Mouse (Mus musculus) midbrain, embryonic 11.5 days (tissue): ENCODE measurements around the gene Hsp90ab1. TPM values are rescaled to one million over a fixed set of nuclear protein-coding genes. Genes with fewer than 3 reads are reported as not detected.

Experiments used
- ATAC-seq: fragments of 200-750 bp; cut with Nextera tagmentation; 2 replicates; pipeline ENCODE4 v1.8.0; 2017; ENCODE audit warnings: moderate TSS enrichment, moderate library complexity; ENCODE audit not compliant: low FRiP score
- DNase-seq: peaks from one replicate; pipeline ENCODE4 v3.0.0; 2015; ENCODE audit warnings: low spot score; ENCODE audit errors: missing footprints
- H3K27ac ChIP-seq: fragments of 300-500 bp; sonication (generic); 2 replicates; pipeline ENCODE4 v1.5.1; 2014; ENCODE audit warnings: low read depth, low read length
- H3K27me3 ChIP-seq: fragments of 300-500 bp; sonication (generic); 2 replicates; pipeline ENCODE4 v1.6.1; 2014; ENCODE audit warnings: mild to moderate bottlenecking, low read length, moderate library complexity, mixed read lengths; ENCODE audit not compliant: control insufficient read depth, insufficient read depth
- H3K36me3 ChIP-seq: fragments of 300-500 bp; sonication (generic); 2 replicates; pipeline ENCODE4 v1.6.1; 2014; ENCODE audit warnings: mild to moderate bottlenecking, low read length, moderate library complexity, mixed read lengths; ENCODE audit not compliant: control insufficient read depth, insufficient read depth
- H3K4me1 ChIP-seq: fragments of 300-500 bp; sonication (generic); 2 replicates; pipeline ENCODE4 v1.6.1; 2014; ENCODE audit warnings: low read length; ENCODE audit not compliant: control insufficient read depth, insufficient read depth
- H3K4me2 ChIP-seq: fragments of 300-500 bp; sonication (generic); 2 replicates; pipeline ENCODE4 v1.6.1; 2014; ENCODE audit warnings: mild to moderate bottlenecking, moderate library complexity
- H3K4me3 ChIP-seq: fragments of 300-500 bp; sonication (generic); 2 replicates; pipeline ENCODE4 v1.5.1; 2014; ENCODE audit warnings: low read depth, low read length
- H3K9ac ChIP-seq: fragments of 300-500 bp; sonication (generic); 2 replicates; pipeline ENCODE4 v1.6.1; 2014; ENCODE audit warnings: low read length
- H3K9me3 ChIP-seq: fragments of 300-500 bp; sonication (generic); 2 replicates; pipeline ENCODE4 v1.6.1; 2016; ENCODE audit warnings: low read length; ENCODE audit not compliant: control insufficient read depth
- WGBS: fragments of 180-500 bp; shearing (Covaris S2); extraction: QIAGEN DNeasy Blood & Tissue Kit; methylation state at CpG from one replicate; pipeline ENCODE4 v1.1.7; 2014; 5-methylcytosine and 5-hydroxymethylcytosine counted together
- polyA plus RNA-seq: library from polyadenylated mRNA; unstranded; fragments of >200 nt; fragmentation: Nextera tagmentation; extraction: Ambion mirVana; gene quantifications from 2 replicates; pipeline ENCODE4 v1.2.1, GENCODE M21; 2014

Gene Hsp90ab1
- polyA plus RNA-seq, 1 experiment from 2014 or later = 1,690 TPM

DNA sequence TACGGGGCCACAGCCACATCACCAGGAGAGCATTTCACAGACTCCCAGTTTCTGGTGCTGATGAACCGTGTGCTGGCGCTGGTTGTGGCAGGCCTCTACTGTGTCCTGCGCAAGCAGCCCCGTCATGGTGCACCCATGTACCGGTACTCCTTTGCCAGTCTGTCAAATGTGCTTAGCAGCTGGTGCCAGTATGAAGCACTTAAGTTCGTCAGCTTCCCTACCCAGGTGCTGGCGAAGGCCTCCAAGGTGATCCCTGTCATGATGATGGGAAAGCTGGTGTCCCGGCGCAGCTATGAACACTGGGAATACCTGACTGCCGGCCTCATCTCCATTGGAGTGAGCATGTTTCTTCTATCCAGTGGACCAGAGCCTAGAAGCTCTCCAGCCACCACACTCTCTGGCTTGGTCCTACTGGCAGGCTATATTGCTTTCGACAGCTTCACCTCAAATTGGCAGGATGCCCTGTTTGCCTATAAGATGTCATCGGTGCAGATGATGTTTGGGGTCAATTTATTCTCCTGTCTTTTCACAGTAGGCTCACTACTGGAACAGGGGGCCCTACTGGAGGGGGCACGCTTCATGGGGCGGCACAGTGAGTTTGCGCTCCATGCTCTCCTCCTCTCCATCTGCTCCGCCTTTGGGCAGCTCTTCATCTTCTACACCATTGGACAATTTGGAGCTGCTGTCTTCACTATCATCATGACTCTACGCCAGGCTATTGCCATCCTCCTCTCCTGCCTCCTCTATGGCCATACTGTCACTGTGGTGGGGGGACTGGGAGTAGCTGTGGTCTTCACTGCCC lies 6.5 kb downstream of the Hsp90ab1 start:
- Histone ChIP-seq H3K4me1 (peaks cover 25% of the 10 kb centered on the region), H3K4me3 (no peak overlapping the region), H3K27me3 (no peaks in the 10 kb centered on the region), H3K36me3 (peaks cover 42% of the 10 kb centered on the region), H3K9me3 (no peaks in the 10 kb centered on the region), H3K9ac (no peak overlapping the region), H3K27ac (0 out of 2 replicates have a peak overlapping the region, but pooled peaks have one; percentile 1), H3K4me2 (no peak overlapping the region)
- 77% methylated on average over 18 of the region's 18 CpGs for WGBS
- ATAC-seq = no peak
- peak; percentile 89 for DNase-seq

- 75% methylated on average over 1 of the region's 1 CpGs for WGBS
- H3K27ac ChIP-seq = no peak overlapping the region
Observed at GRCm38 (mm10) chr17:45566031-45566359, 7.1 kb downstream of the Hsp90ab1 start.

GRCm38 (mm10) chr17:45565103-45565502 lies 8.0 kb downstream of the Hsp90ab1 start:
- Histone ChIP-seq H3K36me3 (peaks cover 28% of the 10 kb centered on the region), H3K4me1 (peaks cover 18% of the 10 kb centered on the region)
- 97% methylated on average over 11 of the region's 11 CpGs for WGBS

More at GRCm38 (mm10) chr17:45566031-45566359, 7.1 kb downstream of the Hsp90ab1 start:
- no peak for DNase-seq
- Histone ChIP-seq H3K36me3 (peaks cover 37% of the 10 kb centered on the region), H3K27me3 (no peaks in the 10 kb centered on the region), H3K9ac (no peak overlapping the region), H3K4me2 (no peak overlapping the region), H3K9me3 (no peaks in the 10 kb centered on the region), H3K4me1 (peaks cover 21% of the 10 kb centered on the region), H3K4me3 (no peak overlapping the region)
- ATAC-seq = no peak

GRCm38 (mm10) chr17:45564531-45565084 lies 8.5 kb downstream of the Hsp90ab1 start:
- Histone ChIP-seq H3K9ac (peak overlapping the region; percentile 90), H3K4me1 (peaks cover 18% of the 10 kb centered on the region), H3K4me3 (peak overlapping the region; percentile 81), H3K27ac (peak overlapping the region; percentile 84), H3K36me3 (peaks cover 23% of the 10 kb centered on the region), H3K27me3 (no peaks in the 10 kb centered on the region), H3K4me2 (peak overlapping the region; percentile 98), H3K9me3 (no peaks in the 10 kb centered on the region)
- peak; percentile 91 for DNase-seq
- WGBS = 14% methylated on average over 18 of the region's 18 CpGs
- ATAC-seq = no peak; the same call in 1 of the 2 replicates

More at GRCm38 (mm10) chr17:45565103-45565502, 8.0 kb downstream of the Hsp90ab1 start:
- peak overlapping the region; percentile 81 for H3K4me3 ChIP-seq
- DNase-seq (no peak), ATAC-seq (no peak)
- peak overlapping the region; percentile 98 for H3K4me2 ChIP-seq
- H3K27ac ChIP-seq = no peak overlapping the region
- no peaks in the 10 kb centered on the region for H3K27me3 ChIP-seq
- H3K9ac ChIP-seq = peak overlapping the region; percentile 90
- H3K9me3 ChIP-seq = no peaks in the 10 kb centered on the region

GRCm38 (mm10) chr17:45563655-45564530 lies 9.2 kb downstream of the Hsp90ab1 start, which contains the start of gene Slc35b2:
Slc35b2 (plus strand) TSS chr17:45563874.
- ATAC-seq = peak; percentile 88
- Histone ChIP-seq H3K27ac (peak within 1 kb of the TSS; percentile 84), H3K4me1 (peaks cover 18% of the 10 kb centered on the region), H3K36me3 (peaks cover 17% of the 10 kb centered on the region), H3K9ac (peak within 1 kb of the TSS; percentile 90), H3K4me2 (peak within 1 kb of the TSS; percentile 98), H3K9me3 (no peaks in the 10 kb centered on the region), H3K27me3 (no peaks in the 10 kb centered on the region), H3K4me3 (peak within 1 kb of the TSS; percentile 81)
- WGBS = under 1% methylated on average over 44 of the region's 61 CpGs
- DNase-seq = peak; percentile 99

DNA sequence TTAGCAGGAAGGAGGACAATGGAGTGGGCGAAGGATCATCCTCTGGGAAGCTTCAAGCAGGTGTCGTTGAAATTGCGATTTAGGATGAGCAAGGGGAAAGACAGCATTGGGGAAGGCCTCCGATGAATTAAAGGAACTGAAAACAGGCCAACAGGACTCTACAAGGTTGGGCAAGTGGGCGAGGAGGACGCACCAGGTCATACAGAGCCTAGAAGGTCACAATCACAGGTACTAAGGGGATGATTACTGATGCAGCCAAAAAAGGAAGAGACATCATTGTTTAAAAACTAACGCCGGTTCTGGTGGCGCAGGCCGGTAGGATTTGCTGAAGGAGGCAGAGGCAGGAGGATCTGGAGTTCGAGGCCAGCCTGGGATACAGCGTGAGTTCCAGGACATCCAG lies 9.9 kb downstream of the Hsp90ab1 start:
- no peak for ATAC-seq
- DNase-seq = no peak

DNA sequence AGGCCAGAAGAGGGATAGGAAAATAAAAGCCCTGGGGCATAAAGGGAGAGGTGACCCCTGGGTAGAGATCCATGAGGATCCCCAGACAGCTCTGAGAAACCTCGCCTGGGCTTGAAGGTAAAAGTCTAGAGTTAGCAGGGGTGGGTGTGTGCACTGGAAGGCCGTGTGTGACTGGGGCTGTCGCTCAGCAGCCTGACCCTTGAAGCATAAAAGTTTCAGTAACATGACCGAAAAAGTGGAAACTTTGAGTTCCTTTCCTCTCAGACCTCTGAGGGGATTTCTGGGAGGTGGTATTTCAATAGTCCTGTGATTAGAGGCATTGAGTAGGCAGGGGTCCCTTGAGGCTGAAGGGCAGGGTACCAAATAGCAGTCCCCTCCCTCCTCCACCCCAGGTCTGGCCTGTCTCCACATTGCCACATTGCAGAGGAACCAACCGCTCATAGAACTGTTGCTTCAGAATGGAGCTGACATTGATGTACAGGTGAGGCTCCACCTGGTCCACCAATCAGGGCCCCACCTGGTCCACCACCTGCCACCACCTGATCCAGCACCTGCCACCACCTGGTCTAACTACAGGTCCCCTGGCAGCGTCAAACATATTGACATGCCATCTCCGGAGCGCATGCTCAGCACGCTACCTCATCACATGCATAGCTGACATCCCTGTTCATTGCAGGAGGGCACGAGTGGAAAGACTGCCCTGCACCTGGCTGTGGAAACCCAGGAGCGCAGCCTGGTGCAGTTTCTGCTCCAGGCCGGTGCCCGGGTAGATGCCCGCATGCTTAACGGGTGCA lies 13.1 kb downstream of the Hsp90ab1 start:
- WGBS = 91% methylated on average over 15 of the region's 15 CpGs
- Histone ChIP-seq H3K9me3 (no peaks in the 10 kb centered on the region), H3K4me1 (peaks cover 10% of the 10 kb centered on the region), H3K9ac (no peak overlapping the region), H3K27me3 (peaks cover 7% of the 10 kb centered on the region; the same call in 1 of the 2 replicates), H3K4me3 (no peak overlapping the region), H3K36me3 (no peaks in the 10 kb centered on the region), H3K4me2 (no peak overlapping the region), H3K27ac (no peak overlapping the region)
- no peak for DNase-seq
- ATAC-seq = no peak

More for the DNA sequence above, 9.9 kb downstream of the Hsp90ab1 start:
- Histone ChIP-seq H3K4me3 (no peak overlapping the region), H3K9ac (no peak overlapping the region; the same call in 1 of the 2 replicates), H3K27me3 (no peaks in the 10 kb centered on the region), H3K4me2 (no peak overlapping the region), H3K36me3 (peaks cover 11% of the 10 kb centered on the region), H3K27ac (no peak overlapping the region), H3K9me3 (no peaks in the 10 kb centered on the region), H3K4me1 (peaks cover 18% of the 10 kb centered on the region)
- 78% methylated on average over 12 of the region's 12 CpGs for WGBS
